Mouse (Mus musculus) limb, embryonic 14.5 days (tissue): ENCODE data around the gene Rbfox1. TPM values are rescaled to one million over a fixed set of nuclear protein-coding genes. Genes with fewer than 3 reads are reported as not detected.

Source experiments
- ATAC-seq: fragments of 200-750 bp; cut with Nextera tagmentation; 2 replicates; pipeline ENCODE4 v1.8.0; 2017; ENCODE audit warnings: low read depth, moderate number of reproducible peaks, moderate TSS enrichment; ENCODE audit not compliant: low FRiP score
- DNase-seq: peaks from one replicate; pipeline ENCODE4 v3.0.0-alpha.2; 2015; ENCODE audit warnings: low spot score
- H3K27ac ChIP-seq: fragments of 300-500 bp; sonication (generic); replicated peaks from 2 replicates; pipeline ENCODE4 v1.5.1; 2014; ENCODE audit warnings: low read depth, mild to moderate bottlenecking, low read length, moderate library complexity, mixed read lengths
- H3K27me3 ChIP-seq: fragments of 300-500 bp; sonication (generic); 2 replicates; pipeline ENCODE4 v1.6.1; 2014; ENCODE audit warnings: low read length, mixed read lengths; ENCODE audit not compliant: control insufficient read depth, insufficient read depth
- H3K36me3 ChIP-seq: fragments of 300-500 bp; sonication (generic); 2 replicates; pipeline ENCODE4 v1.6.1; 2014; ENCODE audit warnings: mild to moderate bottlenecking, low read length, moderate library complexity, mixed read lengths; ENCODE audit not compliant: control insufficient read depth, insufficient read depth
- H3K4me1 ChIP-seq: fragments of 300-500 bp; sonication (generic); 2 replicates; pipeline ENCODE4 v1.6.1; 2014; ENCODE audit warnings: antibody characterized with exemption, low read length, mixed read lengths; ENCODE audit not compliant: control insufficient read depth, insufficient read depth
- H3K4me2 ChIP-seq: fragments of 300-500 bp; sonication (generic); replicated peaks from 2 replicates; pipeline ENCODE4 v1.6.1; 2014; ENCODE audit warnings: low read depth, mild to moderate bottlenecking, low read length, moderate library complexity; ENCODE audit not compliant: severe bottlenecking
- H3K4me3 ChIP-seq: fragments of 300-500 bp; sonication (generic); replicated peaks from 2 replicates; pipeline ENCODE4 v1.5.1; 2014; ENCODE audit warnings: low read length
- H3K9ac ChIP-seq: fragments of 300-500 bp; sonication (generic); 2 replicates; pipeline ENCODE4 v1.6.1; 2014; ENCODE audit warnings: mild to moderate bottlenecking, low read depth, low read length, moderate library complexity; ENCODE audit not compliant: severe bottlenecking
- H3K9me3 ChIP-seq: fragments of 300-500 bp; sonication (generic); 2 replicates; pipeline ENCODE4 v1.6.1; 2016; ENCODE audit warnings: low read length; ENCODE audit not compliant: control insufficient read depth
- POLR2A ChIP-seq: fragments of 200-500 bp; IDR thresholded peaks from 2 replicates; pipeline ENCODE4 v1.8.0; 2012; ENCODE audit warnings: inconsistent platforms, mild to moderate bottlenecking, moderate library complexity, borderline replicate concordance; ENCODE audit not compliant: insufficient read depth, insufficient read length; ENCODE audit errors: extremely low read depth
- WGBS: fragments of 180-500 bp; shearing (Covaris S2); extraction: QIAGEN DNeasy Blood & Tissue Kit; methylation state at CpG from one replicate; pipeline ENCODE4 v1.1.7; 2014; 5-methylcytosine and 5-hydroxymethylcytosine counted together
- polyA plus RNA-seq, 2 experiments: library from polyadenylated mRNA; depleted of rRNA in 1 of 2; stranded (reverse) in 1 of 2; unstranded in 1 of 2; fragments of >200 nt; fragmentation: Nextera tagmentation in 1 of 2; extraction: Ambion mirVana in 1 of 2; gene quantifications; 2 replicates each; pipeline versions ENCODE4 v1.2.1 to v1.2.3; 2012 to 2014

The Rbfox1 gene
- polyA plus RNA-seq, 2 experiments: 3.8 to 6.0 TPM

GRCm38 (mm10) chr16:6079017-6079416, 193.9 kb downstream of the Rbfox1 start:
- no peak for TF ChIP-seq POLR2A
- no peak overlapping the region for H3K9ac ChIP-seq
- no peak overlapping the region for H3K4me3 ChIP-seq
- no peaks in the 10 kb centered on the region for H3K9me3 ChIP-seq
- H3K27me3 ChIP-seq: no peaks in the 10 kb centered on the region
- ATAC-seq: no peak
- WGBS: 83% methylated on average over 4 of the region's 4 CpGs
- DNase-seq: no peak
- no peaks in the 10 kb centered on the region for H3K36me3 ChIP-seq
- H3K27ac ChIP-seq: no peak overlapping the region
- no peak overlapping the region for H3K4me2 ChIP-seq
- no peaks in the 10 kb centered on the region for H3K4me1 ChIP-seq

- no peak for TF ChIP-seq POLR2A
- no peaks in the 10 kb centered on the region for H3K36me3 ChIP-seq
Observed at GRCm38 (mm10) chr16:6084701-6085365, 199.7 kb downstream of the Rbfox1 start.

DNA sequence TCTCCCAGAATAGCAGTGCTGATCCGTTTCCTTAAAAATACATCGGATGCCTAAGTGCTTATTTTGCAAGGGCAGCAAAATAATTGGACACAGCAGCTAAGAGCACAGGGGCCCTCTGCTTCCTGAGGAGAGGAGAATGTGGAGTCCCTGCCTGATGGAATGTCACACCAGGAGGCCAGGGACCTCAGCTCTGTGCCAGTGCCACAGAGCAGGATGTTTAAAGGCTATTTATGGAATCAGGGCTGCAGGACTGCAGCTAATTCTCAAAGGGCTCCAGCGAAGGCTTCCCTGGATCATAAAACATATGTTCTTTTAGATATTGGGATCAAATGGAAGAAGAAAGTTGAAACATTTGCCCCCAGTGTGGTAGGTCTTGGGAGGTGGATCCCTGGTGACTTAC, 201.0 kb downstream of the Rbfox1 start:
- Histone ChIP-seq H3K4me3 (no peak overlapping the region), H3K27me3 (no peaks in the 10 kb centered on the region), H3K4me2 (no peak overlapping the region), H3K36me3 (no peaks in the 10 kb centered on the region), H3K27ac (no peak overlapping the region), H3K9ac (no peak overlapping the region), H3K9me3 (no peaks in the 10 kb centered on the region), H3K4me1 (peaks cover 4% of the 10 kb centered on the region; the same call in 1 of the 2 replicates)
- no peak for ATAC-seq
- WGBS: 17% methylated on average over 3 of the region's 3 CpGs
- TF ChIP-seq POLR2A: no peak
- no peak for DNase-seq

More at GRCm38 (mm10) chr16:6084701-6085365, 199.7 kb downstream of the Rbfox1 start:
- Histone ChIP-seq H3K9me3 (no peaks in the 10 kb centered on the region), H3K9ac (no peak overlapping the region), H3K4me1 (peaks cover 4% of the 10 kb centered on the region; the same call in 1 of the 2 replicates), H3K4me3 (no peak overlapping the region), H3K27me3 (no peaks in the 10 kb centered on the region), H3K27ac (no peak overlapping the region), H3K4me2 (no peak overlapping the region)
- DNase-seq (no peak), ATAC-seq (no peak)
- 71% methylated on average over 7 of the region's 7 CpGs for WGBS

DNA sequence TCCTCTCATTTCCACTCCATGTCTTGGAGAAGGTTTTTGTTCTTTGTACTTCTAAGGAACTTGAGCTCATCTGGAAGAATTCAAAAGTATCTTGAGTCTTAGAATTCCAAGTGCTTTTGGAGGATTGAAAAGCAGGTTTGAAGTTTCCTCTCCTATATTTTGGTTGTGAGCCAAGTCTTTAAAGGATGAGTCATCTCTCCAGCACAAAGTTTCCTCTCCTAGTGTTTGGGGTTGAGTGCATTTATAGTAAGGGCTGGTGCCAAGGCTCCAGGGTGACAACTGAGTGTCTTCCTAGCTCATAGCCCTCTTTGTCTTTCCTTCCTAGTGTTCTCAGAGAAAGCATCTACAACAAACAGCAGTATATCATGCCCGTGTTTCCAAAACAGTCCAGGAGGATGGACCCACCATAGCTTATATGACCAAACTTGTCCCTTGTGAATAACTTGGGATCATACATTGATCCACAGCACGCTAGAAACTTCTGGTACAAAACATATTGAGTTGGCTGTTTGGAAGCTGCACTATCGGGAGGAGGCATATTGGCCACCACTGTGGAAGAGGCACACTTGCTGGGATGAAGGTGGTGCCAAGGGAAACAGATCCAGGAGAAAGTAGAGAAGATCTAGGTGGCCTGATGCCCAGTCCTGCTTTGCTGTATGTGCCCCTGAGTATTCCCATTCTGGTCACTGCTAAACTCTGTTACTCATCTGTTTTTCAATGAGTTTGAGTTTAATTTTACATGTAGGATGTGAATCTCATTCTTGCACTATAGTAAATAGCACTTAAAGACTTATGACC, 206.4 kb downstream of the Rbfox1 start:
- no peak for ATAC-seq
- no peak for DNase-seq
- Histone ChIP-seq H3K9ac (no peak overlapping the region), H3K36me3 (no peaks in the 10 kb centered on the region), H3K27ac (no peak overlapping the region), H3K4me1 (no peaks in the 10 kb centered on the region; the same call in 1 of the 2 replicates), H3K4me2 (no peak overlapping the region), H3K4me3 (no peak overlapping the region), H3K27me3 (no peaks in the 10 kb centered on the region), H3K9me3 (no peaks in the 10 kb centered on the region)
- TF ChIP-seq POLR2A: no peak
- 83% methylated on average over 3 of the region's 3 CpGs for WGBS

GRCm38 (mm10) chr16:6095604-6096372, 210.6 kb downstream of the Rbfox1 start:
- no peaks in the 10 kb centered on the region for H3K36me3 ChIP-seq
- no peaks in the 10 kb centered on the region for H3K9me3 ChIP-seq
- 85% methylated on average over 2 of the region's 2 CpGs for WGBS
- H3K9ac ChIP-seq: no peak overlapping the region
- no peak overlapping the region for H3K27ac ChIP-seq
- H3K4me3 ChIP-seq: no peak overlapping the region
- H3K4me1 ChIP-seq: no peaks in the 10 kb centered on the region
- TF ChIP-seq POLR2A: no peak
- H3K27me3 ChIP-seq: no peaks in the 10 kb centered on the region
- ATAC-seq: no peak
- DNase-seq: no peak
- no peak overlapping the region for H3K4me2 ChIP-seq
